Mouse (Mus musculus): ENCODE results near the gene Ccdc117.

- TF ChIP-seq TCF12 (IDR thresholded peaks at IDR 0.05; ENCODE audit: insufficient read depth, poor library complexity, severe bottlenecking) (no peak), POLR2A (IDR thresholded peaks at IDR 0.05; ENCODE audit: insufficient read length, low read depth) (no peak), TCF3 (IDR thresholded peaks at IDR 0.05; ENCODE audit: insufficient read length, low read depth) (no peak), SRF (IDR thresholded peaks at IDR 0.05; ENCODE audit: control insufficient read depth, insufficient read length, low read depth) (no peak), E2F4 (IDR thresholded peaks at IDR 0.05; ENCODE audit: insufficient read depth) (no peak), MAX (IDR thresholded peaks at IDR 0.05; ENCODE audit: low read depth) (no peak), POLR2AphosphoS2 (IDR thresholded peaks at IDR 0.05; ENCODE audit: insufficient read length, low read depth) (no peak), MYOD1 (IDR thresholded peaks at IDR 0.05; ENCODE audit: control insufficient read depth in 1 of 3, insufficient read length in 2 of 3, low read depth in 2 of 3) (no peak), USF1 (IDR thresholded peaks at IDR 0.05; ENCODE audit: low read depth) (no peak), CEBPB (IDR thresholded peaks at IDR 0.05; ENCODE audit: insufficient read depth, poor library complexity, severe bottlenecking) (no peak), REST (IDR thresholded peaks at IDR 0.05; ENCODE audit: insufficient read depth, insufficient read length) (no peak)
These were observed 42.9 kb downstream of the Ccdc117 start for GRCm38 (mm10) chr11:5498931-5499661.
